Comparison of ENCODE assay signal across 8 mouse cellular contexts in genomic region chr13:69534654-69535551, GRCm38 (mm10). TPM values are rescaled to one million over a fixed set of nuclear protein-coding genes. Genes with fewer than 3 reads are reported as not detected.
A peak's percentile ranks its signal among the peaks of the same experiment; 100 is the strongest.
DNase-seq lines count a peak whose midpoint lies in the region; ATAC-seq lines count a peak whose summit lies in the region.

No protein-coding gene starts in this region.

- ATAC-seq in inflammation-experienced regulatory T-cells, adult 6 months = peak; percentile 71
- peak; percentile 77 for ATAC-seq in megakaryocyte-erythroid progenitor cell, adult 5-6 weeks (replicated peaks; ENCODE audit: low FRiP score, low TSS enrichment, poor library complexity, severe bottlenecking)

- peak; percentile 97 for DNase-seq in adipocyte (ENCODE audit: low spot score)
- DNase-seq in embryo, embryonic 10 days (ENCODE audit: low spot score) = peak; percentile 95
- DNase-seq in gastrocnemius, postnatal 10 days = peak; percentile 99
- DNase-seq in left cerebral cortex, postnatal 10 days (ENCODE audit: extremely low spot score in 1 of 2, low spot score in 2 of 2) = peak; percentile 97 to 99
- peak; percentile 98 for DNase-seq in right cerebral cortex, postnatal 25 days
- peak; percentile 98 to 99 for DNase-seq in urinary bladder, postnatal 4 days (ENCODE audit: low spot score in 2 of 2)

- intact Hi-C loops in left cerebral cortex, postnatal 10 days (cut with DNase I) = no loop called here

RNA-seq across cellular contexts. Expression of gene Tent4a, which starts 0.5 kb away (rescaled TPM):
- total RNA-seq in gastrocnemius, postnatal 10 days (2021) = 10 to 100 TPM; 11.6 to 14.3 TPM
- polyA plus RNA-seq in inflammation-experienced regulatory T-cells, adult 6 months (2017; shearing (Covaris generic)) = 1 to 10 TPM; 3.7 to 5.8 (median 4.9) TPM
- 10 to 100 TPM; 34.3 to 40.3 TPM for total RNA-seq in left cerebral cortex, postnatal 10 days (2021)
- 19.5 and 24.2 TPM in 2 replicates for total RNA-seq in megakaryocyte-erythroid progenitor cell, adult 5-6 weeks (2014; fragmentation: Nextera tagmentation)
- total RNA-seq in megakaryocyte-erythroid progenitor cell, adult 5-6 weeks (2017) = 13.5 and 14.0 TPM in 2 replicates

RNA-seq across cellular contexts. Expression of gene Nsun2, which starts 1.4 kb away (rescaled TPM):
- total RNA-seq in gastrocnemius, postnatal 10 days (2021) = 10 to 100 TPM; 42.8 to 50.4 TPM
- polyA plus RNA-seq in inflammation-experienced regulatory T-cells, adult 6 months (2017; shearing (Covaris generic)) = 10 to 100 TPM; 17.2 to 38.5 (median 30.6) TPM
- total RNA-seq in left cerebral cortex, postnatal 10 days (2021) = 10 to 100 TPM; 67.6 to 68.9 TPM
- 194 and 202 TPM in 2 replicates for total RNA-seq in megakaryocyte-erythroid progenitor cell, adult 5-6 weeks (2014; fragmentation: Nextera tagmentation)
- 324 and 335 TPM in 2 replicates for total RNA-seq in megakaryocyte-erythroid progenitor cell, adult 5-6 weeks (2017)

Comparison
In these comparisons a context has a peak if more than half of its experiments do, and no peak if none do; other contexts are left out.
1. Peak in every context shown above with its lines: DNase-seq and ATAC-seq.